Mouse (Mus musculus) lung, adult 2 months (tissue): ENCODE results near the gene Itga10.

ENCODE experiments used
- CTCF ChIP-seq: fragments of 200-500 bp; IDR thresholded peaks from 2 replicates; pipeline ENCODE4 v1.5.1; 2011; ENCODE audit warnings: mild to moderate bottlenecking, low read length, control low read depth; ENCODE audit not compliant: insufficient read depth
- POLR2A ChIP-seq: fragments of 200-500 bp; IDR thresholded peaks from 2 replicates; pipeline ENCODE4 v1.6.1; 2011; ENCODE audit warnings: low read depth, mild to moderate bottlenecking, control low read depth, low read length, borderline replicate concordance; ENCODE audit errors: extremely low read depth

DNA sequence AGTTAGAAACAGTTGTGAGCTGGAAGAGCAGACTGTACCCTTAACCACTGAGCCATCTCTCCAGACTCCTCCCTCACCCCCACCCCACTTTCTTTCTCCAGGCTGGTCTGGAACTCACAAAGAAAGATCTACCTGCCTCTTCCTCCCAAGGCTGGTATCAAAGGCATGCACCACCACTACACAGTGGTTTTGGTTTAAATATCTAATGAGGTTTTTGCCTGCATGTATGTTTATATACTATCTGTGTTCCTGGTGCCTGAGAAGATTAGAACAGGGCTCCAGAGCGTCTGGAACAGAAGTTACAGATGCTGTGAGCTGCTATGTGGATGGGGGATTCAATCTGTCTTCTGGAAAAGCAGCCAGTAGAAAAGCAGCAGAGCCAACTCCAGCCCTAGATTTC is 11.4 kb upstream of the Itga10 start:
- TF ChIP-seq POLR2A (no peak), CTCF (no peak)
